Mouse (Mus musculus) erythroblast, embryonic 14.5 days (primary cell): ENCODE results near the gene Cyp2d40.
"Not testable (repeated sequence)": the region's sequence is repeated elsewhere in the genome, so short reads cannot be mapped to it uniquely, and the experiment has no call there.

ENCODE experiments used
- GATA1 ChIP-seq: IDR thresholded peaks from 2 replicates; pipeline ENCODE4 v1.6.1; 2012; ENCODE audit warnings: low read length, inconsistent platforms, mixed read lengths
- TAL1 ChIP-seq: IDR thresholded peaks from 3 replicates; pipeline ENCODE4 v1.6.1; 2012; ENCODE audit warnings: low read length, inconsistent platforms, mixed read lengths

DNA sequence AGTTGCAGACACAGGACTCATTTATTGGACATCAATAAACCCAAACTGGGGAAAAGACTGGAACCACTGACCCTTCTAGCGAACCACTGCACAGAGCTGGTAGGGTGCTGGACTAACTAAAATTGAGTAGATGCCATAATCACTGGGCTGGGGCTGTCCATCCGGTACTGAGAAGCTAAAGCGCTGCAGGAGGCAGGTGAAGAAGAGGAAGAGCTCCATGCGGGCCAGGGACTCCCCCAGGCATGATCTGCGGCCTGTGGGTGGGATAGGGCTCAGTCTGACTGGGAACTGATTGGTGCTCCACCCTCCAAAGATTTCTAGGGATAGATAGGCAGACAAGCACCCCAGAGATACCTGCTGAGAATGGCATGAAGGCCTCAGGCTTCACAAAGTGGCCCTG lies 13.9 kb upstream of the Cyp2d40 start:
- TF ChIP-seq GATA1, TAL1: not testable (repeated sequence)
